Comparison of ENCODE assay signal across 8 mouse cellular contexts in genomic region chr2:102030652-102031051, GRCm38 (mm10).
A peak's percentile ranks its signal among the peaks of the same experiment; 100 is the strongest.
DNase-seq lines count a peak whose midpoint lies in the region; ATAC-seq lines count a peak whose summit lies in the region.

No protein-coding gene starts in this region.

- no peaks in the 10 kb centered on the region; the same call in none of the 2 replicates for H3K36me3 ChIP-seq in embryonic facial prominence, embryonic 10.5 days (replicated peaks)

- no peak overlapping the region for H3K27ac ChIP-seq in embryonic facial prominence, embryonic 10.5 days (replicated peaks)

- DNase-seq in A20 (ENCODE audit: low read depth, low spot score): peak; percentile 48
- DNase-seq in MN1 (ENCODE audit: low spot score): peak; percentile 76
- peak; percentile 56 for DNase-seq in embryonic facial prominence, embryonic 10.5 days (ENCODE audit: low spot score)
- DNase-seq in heart, adult 9 months (ENCODE audit: low spot score in 2 of 2): peak; percentile 42 to 57
- peak; percentile 81 for DNase-seq in kidney, postnatal 10 days
- peak; percentile 73 for DNase-seq in lung, postnatal 14 days
- DNase-seq in right cerebral cortex, adult 18-20 months: peak; percentile 73

- no peak overlapping the region for H3K4me3 ChIP-seq in embryonic facial prominence, embryonic 10.5 days

- peaks cover 6% of the 10 kb centered on the region; the same call in 1 of the 2 replicates for H3K4me1 ChIP-seq in embryonic facial prominence, embryonic 10.5 days

- H3K9me3 ChIP-seq in embryonic facial prominence, embryonic 10.5 days: no peaks in the 10 kb centered on the region

- no peaks in the 10 kb centered on the region for H3K27me3 ChIP-seq in embryonic facial prominence, embryonic 10.5 days (replicated peaks; ENCODE audit: low read depth, poor library complexity, severe bottlenecking)

- 28% methylated on average over 5 of the region's 5 CpGs for WGBS in embryonic facial prominence, embryonic 10.5 days

- ATAC-seq in activated CD4-positive, CD25-positive, alpha-beta regulatory T cell, adult 4 months: no peak
